Mouse (Mus musculus) brain, embryonic 14.5 days (tissue): ENCODE results near the gene Mboat2. TPM values are rescaled to one million over a fixed set of nuclear protein-coding genes. Genes with fewer than 3 reads are reported as not detected.
A peak's percentile ranks its signal among the peaks of the same experiment; 100 is the strongest.

Source experiments
- DNase-seq: peaks from one replicate; pipeline ENCODE4 v3.0.0-alpha.2; 2011; ENCODE audit warnings: low read depth
- CTCF ChIP-seq: fragments of 200-500 bp; IDR thresholded peaks from 2 replicates; pipeline ENCODE4 v1.5.1; 2012; ENCODE audit warnings: inconsistent platforms, mild to moderate bottlenecking, moderate library complexity, borderline replicate concordance; ENCODE audit not compliant: insufficient read depth, insufficient read length; ENCODE audit errors: extremely low read depth
- POLR2A ChIP-seq: fragments of 200-500 bp; IDR thresholded peaks from 2 replicates; pipeline ENCODE4 v1.6.1; 2012; ENCODE audit warnings: mild to moderate bottlenecking, inconsistent platforms, borderline replicate concordance; ENCODE audit not compliant: poor library complexity, insufficient read depth, insufficient read length, severe bottlenecking; ENCODE audit errors: extremely low read depth
- polyA plus RNA-seq: library from polyadenylated mRNA; depleted of rRNA; stranded (reverse); fragments of >200 nt; gene quantifications from 2 replicates; pipeline ENCODE4 v1.2.3, GENCODE M21; 2012

Gene Mboat2
- polyA plus RNA-seq, 1 experiment, result 31.8 TPM

- no peak for DNase-seq
- TF ChIP-seq POLR2A (no peak), CTCF (no peak)
Measured at GRCm38 (mm10) chr12:24912876-24913275, 82.2 kb downstream of the Mboat2 start.

- no peak for TF ChIP-seq CTCF
- no peak for TF ChIP-seq POLR2A
Measured at GRCm38 (mm10) chr12:24918575-24919262, 88.0 kb downstream of the Mboat2 start.

GRCm38 (mm10) chr12:24920861-24921260, 90.2 kb downstream of the Mboat2 start:
- no peak for TF ChIP-seq CTCF
- no peak for TF ChIP-seq POLR2A
- no peak for DNase-seq

More at GRCm38 (mm10) chr12:24918575-24919262, 88.0 kb downstream of the Mboat2 start:
- peak; percentile 46 for DNase-seq

DNA sequence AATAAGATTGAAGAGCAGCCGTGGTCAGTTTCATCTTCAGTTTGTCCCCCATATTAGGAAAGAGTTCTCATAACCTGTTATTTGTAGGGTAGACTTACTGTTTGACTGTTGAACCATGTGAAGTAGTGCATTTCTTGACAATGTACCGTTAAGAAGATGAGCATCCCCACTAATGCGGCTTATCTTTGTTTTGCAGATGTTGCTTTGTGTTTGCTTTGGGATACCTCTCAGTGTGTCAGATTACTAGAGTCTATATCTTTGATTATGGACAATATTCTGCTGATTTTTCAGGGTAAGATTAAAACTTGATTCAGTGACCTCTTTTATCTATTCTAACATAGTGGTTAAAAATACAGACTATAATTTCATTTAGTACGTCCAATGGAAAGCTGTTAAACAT, 93.3 kb downstream of the Mboat2 start:
- TF ChIP-seq POLR2A, result no peak
- TF ChIP-seq CTCF, result no peak
- no peak for DNase-seq

GRCm38 (mm10) chr12:24925276-24925675, 94.6 kb downstream of the Mboat2 start:
- DNase-seq, result no peak
- TF ChIP-seq POLR2A, result no peak
- TF ChIP-seq CTCF, result no peak

GRCm38 (mm10) chr12:24925684-24926083, 95.0 kb downstream of the Mboat2 start:
- no peak for DNase-seq
- TF ChIP-seq CTCF (no peak), POLR2A (no peak)

DNA sequence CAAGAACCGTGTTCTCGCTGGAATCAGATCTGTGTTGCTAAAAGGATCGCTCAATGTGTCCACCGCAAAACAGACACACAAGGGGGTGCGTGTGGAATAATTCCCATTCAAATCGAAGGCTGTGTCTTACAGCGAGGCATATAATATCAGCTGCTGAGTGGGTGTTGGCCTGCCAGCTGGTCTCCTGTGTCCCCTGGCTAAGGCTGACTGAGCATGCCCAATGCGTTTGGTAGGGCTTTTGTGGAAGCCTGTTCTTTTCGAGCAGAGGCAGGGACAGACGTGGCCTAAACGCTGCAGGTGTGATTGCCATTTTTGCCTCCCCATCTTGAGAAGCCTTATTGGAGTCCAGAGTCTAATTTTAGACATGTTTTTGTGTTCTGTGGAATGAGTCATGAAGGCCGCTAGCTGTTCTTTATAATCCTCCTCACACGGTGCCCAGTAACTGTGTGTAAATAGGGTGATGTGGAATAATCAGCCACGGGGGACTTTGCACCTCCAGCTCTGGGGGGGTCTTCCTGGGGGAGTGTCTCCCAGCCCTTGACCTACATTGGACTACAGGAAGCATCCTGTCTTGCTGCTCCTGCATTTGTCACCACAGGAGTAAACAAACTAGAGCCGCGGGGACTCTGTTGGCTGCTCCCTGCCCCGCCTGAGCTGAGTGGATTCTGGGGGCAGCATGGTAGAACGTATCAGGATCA, 97.5 kb downstream of the Mboat2 start:
- TF ChIP-seq POLR2A (no peak), CTCF (no peak)
- DNase-seq, result peak; percentile 82

GRCm38 (mm10) chr12:24929043-24929442, 98.4 kb downstream of the Mboat2 start:
- DNase-seq, result peak; percentile 35
- TF ChIP-seq CTCF (no peak), POLR2A (no peak)

DNA sequence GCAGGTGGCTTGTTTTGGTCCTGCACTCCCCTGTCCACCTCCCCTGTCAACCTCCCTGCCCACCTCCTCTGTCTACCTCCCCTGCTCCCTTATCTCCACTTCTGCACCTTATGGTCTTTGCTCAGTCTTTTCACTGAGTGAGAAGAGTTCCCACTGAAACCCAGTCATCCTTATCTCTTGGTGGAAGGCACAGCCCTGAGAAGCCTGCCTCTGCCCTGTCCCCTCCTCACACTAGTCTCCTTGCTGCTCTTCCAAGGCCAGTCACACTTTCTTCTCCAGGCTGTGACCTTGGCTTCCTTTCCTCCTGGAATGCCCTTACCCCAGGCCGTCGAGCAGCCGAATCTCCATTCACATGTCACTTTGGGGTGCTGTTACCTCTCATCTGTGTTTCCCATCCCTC, 100.1 kb downstream of the Mboat2 start:
- no peak for TF ChIP-seq POLR2A
- no peak for TF ChIP-seq CTCF

GRCm38 (mm10) chr12:24932120-24932519, 101.4 kb downstream of the Mboat2 start:
- DNase-seq, result no peak
- TF ChIP-seq CTCF (no peak), POLR2A (no peak)

More for the DNA sequence above, 100.1 kb downstream of the Mboat2 start:
- no peak for DNase-seq

- TF ChIP-seq POLR2A (no peak), CTCF (no peak)
- peak; percentile 67 for DNase-seq
Measured at GRCm38 (mm10) chr12:24933206-24933775, 102.6 kb downstream of the Mboat2 start.
